Mouse (Mus musculus) left cerebral cortex, adult 9 months (tissue): ENCODE data around the gene Camsap2.

Experiments used
- DNase-seq, 2 experiments: peaks; one replicate each; pipeline ENCODE4 v3.0.0; 2022; ENCODE audit warnings: low spot score in 2 of 2

Gene Camsap2

GRCm38 (mm10) chr1:136223758-136224342 is 122.1 kb downstream of the Camsap2 start:
- DNase-seq = no peak

- no peak for DNase-seq
Measured at GRCm38 (mm10) chr1:136222386-136222785, 123.5 kb downstream of the Camsap2 start.

GRCm38 (mm10) chr1:136220037-136220871 is 125.7 kb downstream of the Camsap2 start:
- DNase-seq = no peak
